Mouse (Mus musculus): ENCODE results near the gene Rimbp2.

- TF ChIP-seq GATA1 (IDR thresholded peaks at IDR 0.05; ENCODE audit: borderline replicate concordance, low read length): no peak
- TF ChIP-seq FLI1 (IDR thresholded peaks at IDR 0.05; ENCODE audit: low read length): no peak
Observed at GRCm38 (mm10) chr5:128852791-128853190, 100.5 kb downstream of the Rimbp2 start.
